Mouse (Mus musculus): ENCODE results near the gene Dynlrb2. TPM values are rescaled to one million over a fixed set of nuclear protein-coding genes. Genes with fewer than 3 reads are reported as not detected.

The Dynlrb2 gene
- 2.4 and 4.8 TPM in 2 replicates for polyA plus RNA-seq (2012; rRNA removed)

GRCm38 (mm10) chr8:116504477-116505120, at the start of gene Dynlrb2:
TSS of gene Dynlrb2 (plus strand) at chr8:116504974.

Other genes starting within 250 kb of the Dynlrb2 start
- gene Cdyl2, start 228.0 kb downstream of the Dynlrb2 start, polyA plus RNA-seq (2012; rRNA removed) = 2.6 and 3.1 TPM in 2 replicates